18 mouse cellular contexts compared by ENCODE assay signal in genomic region chr6:136255726-136256512, GRCm38 (mm10).
A peak's percentile ranks its signal among the peaks of the same experiment; 100 is the strongest.
DNase-seq lines count a peak whose midpoint lies in the region; ATAC-seq and TF ChIP-seq lines count a peak whose summit lies in the region.
"Had no signal": no experiment of that assay in that cellular context is flagged by ENCODE, and none has a peak within 500 bp of the region (broad histone marks: within the 10 kb centered on the region; RNA-seq: fewer than 3 reads in every experiment).

No protein-coding gene starts in this region.

- TF ChIP-seq POLR2A in olfactory bulb, adult 2 months (IDR thresholded peaks at IDR 0.05; ENCODE audit: insufficient read depth, low read depth, low read length) = no peak

- H3K4me2 ChIP-seq in forebrain, postnatal 0 days (ENCODE audit: low read depth) = no peak overlapping the region
- no peak overlapping the region for H3K4me2 ChIP-seq in forebrain, embryonic 16.5 days (ENCODE audit: low read length)
- H3K4me2 ChIP-seq in kidney, embryonic 15.5 days = no peak overlapping the region
- no peak overlapping the region for H3K4me2 ChIP-seq in lung, embryonic 14.5 days
- H3K4me2 ChIP-seq: hindbrain, embryonic 12.5 days; neural tube, embryonic 12.5 days had no signal

- H3K27ac ChIP-seq in forebrain, postnatal 0 days (ENCODE audit: low read depth, low read length) = peak overlapping the region; percentile 54; the same call in 1 of the 2 replicates
- H3K27ac ChIP-seq in forebrain, embryonic 16.5 days (ENCODE audit: low read length) = no peak overlapping the region
- no peak overlapping the region for H3K27ac ChIP-seq in kidney, embryonic 15.5 days
- no peak overlapping the region for H3K27ac ChIP-seq in lung, embryonic 14.5 days (ENCODE audit: low read depth)
- peak overlapping the region; percentile 68; the same call in 1 of the 2 replicates for H3K27ac ChIP-seq in olfactory bulb, adult 2 months (ENCODE audit: insufficient read depth, low read depth, low read length)
- H3K27ac ChIP-seq: hindbrain, embryonic 12.5 days; neural tube, embryonic 12.5 days had no signal

- H3K9me3 ChIP-seq in forebrain, postnatal 0 days (ENCODE audit: low read length) = no peaks in the 10 kb centered on the region
- no peaks in the 10 kb centered on the region for H3K9me3 ChIP-seq in forebrain, embryonic 16.5 days (ENCODE audit: control insufficient read depth, low read length)
- H3K9me3 ChIP-seq in kidney, embryonic 15.5 days (replicated peaks) = no peaks in the 10 kb centered on the region
- H3K9me3 ChIP-seq in lung, embryonic 14.5 days (ENCODE audit: low read depth, low read length) = no peaks in the 10 kb centered on the region
- H3K9me3 ChIP-seq: hindbrain, embryonic 12.5 days; neural tube, embryonic 12.5 days had no signal

- peak; percentile 38; the same call in 1 of the 2 replicates for ATAC-seq in forebrain, postnatal 0 days
- no peak for ATAC-seq in forebrain, embryonic 16.5 days
- ATAC-seq in kidney, embryonic 15.5 days (replicated peaks; ENCODE audit: low FRiP score) = peak; percentile 15; the same call in 1 of the 2 replicates
- ATAC-seq in lung, embryonic 14.5 days (ENCODE audit: insufficient read depth) = no peak
- ATAC-seq: intestine, postnatal 0 days; liver, postnatal 0 days had no signal

- H3K36me3 ChIP-seq in forebrain, postnatal 0 days (ENCODE audit: insufficient read depth) = no peaks in the 10 kb centered on the region
- no peaks in the 10 kb centered on the region for H3K36me3 ChIP-seq in forebrain, embryonic 16.5 days (ENCODE audit: control insufficient read depth, insufficient read depth)
- H3K36me3 ChIP-seq in kidney, embryonic 15.5 days = no peaks in the 10 kb centered on the region
- H3K36me3 ChIP-seq in lung, embryonic 14.5 days (ENCODE audit: insufficient read depth) = no peaks in the 10 kb centered on the region
- H3K36me3 ChIP-seq: hindbrain, embryonic 12.5 days; neural tube, embryonic 12.5 days had no signal

- H3K4me3 ChIP-seq in forebrain, postnatal 0 days (ENCODE audit: low read depth, low read length) = no peak overlapping the region
- no peak overlapping the region for H3K4me3 ChIP-seq in forebrain, embryonic 16.5 days (replicated peaks; ENCODE audit: low read length)
- no peak overlapping the region for H3K4me3 ChIP-seq in kidney, embryonic 15.5 days (replicated peaks)
- H3K4me3 ChIP-seq in lung, embryonic 14.5 days (ENCODE audit: low read depth, low read length) = no peak overlapping the region
- no peak overlapping the region for H3K4me3 ChIP-seq in olfactory bulb, adult 2 months (ENCODE audit: insufficient read depth, low read depth, low read length)
- H3K4me3 ChIP-seq: hindbrain, embryonic 12.5 days; neural tube, embryonic 12.5 days had no signal

- H3K27me3 ChIP-seq in forebrain, postnatal 0 days (ENCODE audit: insufficient read depth, low read length) = no peaks in the 10 kb centered on the region
- no peaks in the 10 kb centered on the region for H3K27me3 ChIP-seq in forebrain, embryonic 16.5 days (replicated peaks; ENCODE audit: control insufficient read depth, insufficient read depth, low read length)
- no peaks in the 10 kb centered on the region for H3K27me3 ChIP-seq in kidney, embryonic 15.5 days
- H3K27me3 ChIP-seq in lung, embryonic 14.5 days (ENCODE audit: insufficient read depth, low read length) = no peaks in the 10 kb centered on the region
- H3K27me3 ChIP-seq: hindbrain, embryonic 12.5 days; neural tube, embryonic 12.5 days had no signal

- H3K9ac ChIP-seq in forebrain, postnatal 0 days = no peak overlapping the region
- H3K9ac ChIP-seq in forebrain, embryonic 16.5 days (replicated peaks; ENCODE audit: low read depth, low read length) = no peak overlapping the region
- no peak overlapping the region for H3K9ac ChIP-seq in kidney, embryonic 15.5 days
- H3K9ac ChIP-seq in lung, embryonic 14.5 days = no peak overlapping the region
- H3K9ac ChIP-seq: hindbrain, embryonic 12.5 days; liver, postnatal 0 days; neural tube, embryonic 12.5 days had no signal

- WGBS in forebrain, postnatal 0 days = 52% methylated on average over 10 of the region's 10 CpGs
- WGBS in forebrain, embryonic 16.5 days = 57% methylated on average over 10 of the region's 10 CpGs
- WGBS in kidney, embryonic 15.5 days = 24% methylated on average over 10 of the region's 10 CpGs
- 18% methylated on average over 10 of the region's 10 CpGs for WGBS in lung, embryonic 14.5 days
- WGBS in olfactory bulb, adult 2 months = 29% methylated on average over 10 of the region's 10 CpGs

- TF ChIP-seq CTCF in forebrain, postnatal 0 days (IDR thresholded peaks at IDR 0.05; ENCODE audit: low read depth) = no peak
- no peak for TF ChIP-seq CTCF in lung, embryonic 14.5 days (IDR thresholded peaks at IDR 0.05; ENCODE audit: low read depth)
- no peak for TF ChIP-seq CTCF in olfactory bulb, adult 2 months (IDR thresholded peaks at IDR 0.05; ENCODE audit: insufficient read depth, low read depth, low read length)

- DNase-seq in forebrain, postnatal 0 days = peak; percentile 20
- no peak for DNase-seq in kidney, adult 8-10 months
- peak; percentile 6 for DNase-seq in lung, embryonic 14.5 days
- DNase-seq in lung, postnatal 14 days = no peak
- no peak for DNase-seq in adrenal gland, postnatal 10 days
- DNase-seq: B cell, adult 2 months; cerebellum, adult 9-11 months; gastrocnemius, postnatal 25 days; kidney, postnatal 10 days; liver, postnatal 0 days; lung, postnatal 36 days; thymus, postnatal 25 days had no signal

- H3K4me1 ChIP-seq in forebrain, postnatal 0 days (ENCODE audit: insufficient read depth) = no peaks in the 10 kb centered on the region
- no peaks in the 10 kb centered on the region for H3K4me1 ChIP-seq in forebrain, embryonic 16.5 days (replicated peaks; ENCODE audit: control insufficient read depth, insufficient read depth, low read length)
- H3K4me1 ChIP-seq in kidney, embryonic 15.5 days = peaks cover 4% of the 10 kb centered on the region; the same call in 1 of the 2 replicates
- H3K4me1 ChIP-seq in lung, embryonic 14.5 days (ENCODE audit: insufficient read depth) = no peaks in the 10 kb centered on the region
- H3K4me1 ChIP-seq in olfactory bulb, adult 2 months (ENCODE audit: control insufficient read depth, insufficient read depth, low read length) = peaks cover 5% of the 10 kb centered on the region
- H3K4me1 ChIP-seq: hindbrain, embryonic 12.5 days; neural tube, embryonic 12.5 days had no signal

Comparison
In these comparisons a context has a peak if more than half of its experiments do, and no peak if none do; other contexts are left out.
1. ATAC-seq: peak in forebrain, postnatal 0 days (single experiment) and kidney, embryonic 15.5 days (single experiment); none in forebrain, embryonic 16.5 days (single experiment) and lung, embryonic 14.5 days (single experiment).
2. DNase-seq: peak in forebrain, postnatal 0 days (single experiment) and lung, embryonic 14.5 days (single experiment); none in kidney, adult 8-10 months (0 of 2), lung, postnatal 14 days (single experiment) and adrenal gland, postnatal 10 days (single experiment).
3. H3K27ac ChIP-seq: peak in forebrain, postnatal 0 days (single experiment) and olfactory bulb, adult 2 months (single experiment); none in forebrain, embryonic 16.5 days (single experiment), kidney, embryonic 15.5 days (single experiment) and lung, embryonic 14.5 days (single experiment).